Mouse (Mus musculus): ENCODE measurements around the gene Sart1.

- no peak for TF ChIP-seq POLR2A (IDR thresholded peaks at IDR 0.05; ENCODE audit: borderline replicate concordance, extremely low read depth, insufficient read depth, insufficient read length, poor library complexity, severe bottlenecking)
- no peak for TF ChIP-seq CTCF (IDR thresholded peaks at IDR 0.05; ENCODE audit: borderline replicate concordance, extremely low read depth, insufficient read depth, insufficient read length)
Measured at GRCm38 (mm10) chr19:5426640-5427290, 38.3 kb upstream of the Sart1 start.
